Mouse (Mus musculus): ENCODE data around the gene Erbb3. TPM values are rescaled to one million over a fixed set of nuclear protein-coding genes. Genes with fewer than 3 reads are reported as not detected.
"Not testable (repeated sequence)": the region's sequence is repeated elsewhere in the genome, so short reads cannot be mapped to it uniquely, and the experiment has no call there.

Gene Erbb3
- polyA plus RNA-seq, 1 experiment from 2014 or later, result 11.8 TPM

- Histone ChIP-seq H3K9ac (ENCODE audit: low read depth, low read length) (peak within 1 kb of the TSS; percentile 81), H3K4me1 (ENCODE audit: control insufficient read depth, insufficient read depth, low read length) (no peaks in the 10 kb centered on the region; the same call in 1 of the 2 replicates), H3K9me3 (ENCODE audit: control insufficient read depth, low read length) (no peaks in the 10 kb centered on the region), H3K36me3 (ENCODE audit: control insufficient read depth, insufficient read depth, low read length) (peaks cover 24% of the 10 kb centered on the region), H3K27ac (ENCODE audit: low read depth, low read length) (peak within 1 kb of the TSS; percentile 69), H3K4me3 (ENCODE audit: low read length) (peak within 1 kb of the TSS; percentile 65), H3K27me3 (ENCODE audit: control insufficient read depth, insufficient read depth, low read length) (no peaks in the 10 kb centered on the region), H3K4me2 (replicated peaks; ENCODE audit: low read depth, low read length) (peak within 1 kb of the TSS; percentile 88)
- ATAC-seq (ENCODE audit: low FRiP score, low TSS enrichment), result peak; percentile 97
- 1% methylated on average over 40 of the region's 40 CpGs for WGBS
These were observed 37.2 kb upstream of the Erbb3 start, which contains the start of gene Rps26 for GRCm38 (mm10) chr10:128626311-128627310. Gene Rps26, minus strand, starts transcription at chr10:128626747.

- Histone ChIP-seq H3K9ac (ENCODE audit: low read depth, low read length) (peak overlapping the region; percentile 81), H3K36me3 (ENCODE audit: control insufficient read depth, insufficient read depth, low read length) (peaks cover 24% of the 10 kb centered on the region), H3K27ac (ENCODE audit: low read depth, low read length) (peak overlapping the region; percentile 69; the same call in 1 of the 2 replicates), H3K9me3 (ENCODE audit: control insufficient read depth, low read length) (no peaks in the 10 kb centered on the region), H3K4me1 (ENCODE audit: control insufficient read depth, insufficient read depth, low read length) (no peaks in the 10 kb centered on the region; the same call in 1 of the 2 replicates), H3K27me3 (ENCODE audit: control insufficient read depth, insufficient read depth, low read length) (no peaks in the 10 kb centered on the region), H3K4me3 (ENCODE audit: low read length) (peak overlapping the region; percentile 65), H3K4me2 (replicated peaks; ENCODE audit: low read depth, low read length) (peak overlapping the region; percentile 88)
- 51% methylated on average over 7 of the region's 7 CpGs for WGBS
- no peak for ATAC-seq (ENCODE audit: low FRiP score, low TSS enrichment)
These were observed 35.9 kb upstream of the Erbb3 start for GRCm38 (mm10) chr10:128625287-128625894.

GRCm38 (mm10) chr10:128623106-128623613 is 33.7 kb upstream of the Erbb3 start:
- H3K9ac ChIP-seq (ENCODE audit: low read depth, low read length); H3K9me3 ChIP-seq (ENCODE audit: control insufficient read depth, low read length); ATAC-seq (ENCODE audit: low FRiP score, low TSS enrichment); H3K4me1 ChIP-seq (ENCODE audit: control insufficient read depth, insufficient read depth, low read length); H3K4me3 ChIP-seq (ENCODE audit: low read length); H3K4me2 ChIP-seq (replicated peaks; ENCODE audit: low read depth, low read length); H3K27me3 ChIP-seq (ENCODE audit: control insufficient read depth, insufficient read depth, low read length); H3K27ac ChIP-seq (ENCODE audit: low read depth, low read length): not testable (repeated sequence)
- peaks cover 24% of the 10 kb centered on the region for H3K36me3 ChIP-seq (ENCODE audit: control insufficient read depth, insufficient read depth, low read length)
- WGBS, result 79% methylated on average over 3 of the region's 4 CpGs

- no peak overlapping the region for H3K27ac ChIP-seq (ENCODE audit: low read depth, low read length)
- H3K36me3 ChIP-seq (ENCODE audit: control insufficient read depth, insufficient read depth, low read length), result peaks cover 24% of the 10 kb centered on the region
- H3K9ac ChIP-seq (ENCODE audit: low read depth, low read length), result no peak overlapping the region
- H3K9me3 ChIP-seq (ENCODE audit: control insufficient read depth, low read length), result no peaks in the 10 kb centered on the region
- H3K4me3 ChIP-seq (ENCODE audit: low read length), result no peak overlapping the region
- no peak overlapping the region for H3K4me2 ChIP-seq (replicated peaks; ENCODE audit: low read depth, low read length)
- no peaks in the 10 kb centered on the region for H3K27me3 ChIP-seq (ENCODE audit: control insufficient read depth, insufficient read depth, low read length)
- ATAC-seq (ENCODE audit: low FRiP score, low TSS enrichment), result no peak
- WGBS, result 92% methylated on average over 4 of the region's 4 CpGs
- H3K4me1 ChIP-seq (ENCODE audit: control insufficient read depth, insufficient read depth, low read length), result no peaks in the 10 kb centered on the region; the same call in 1 of the 2 replicates
These were observed 33.2 kb upstream of the Erbb3 start for GRCm38 (mm10) chr10:128622702-128623101.

- Histone ChIP-seq H3K4me3 (ENCODE audit: low read length) (no peak overlapping the region), H3K9me3 (ENCODE audit: control insufficient read depth, low read length) (no peaks in the 10 kb centered on the region), H3K4me1 (ENCODE audit: control insufficient read depth, insufficient read depth, low read length) (no peaks in the 10 kb centered on the region; the same call in 1 of the 2 replicates), H3K27me3 (ENCODE audit: control insufficient read depth, insufficient read depth, low read length) (no peaks in the 10 kb centered on the region), H3K9ac (ENCODE audit: low read depth, low read length) (no peak overlapping the region), H3K4me2 (replicated peaks; ENCODE audit: low read depth, low read length) (no peak overlapping the region), H3K36me3 (ENCODE audit: control insufficient read depth, insufficient read depth, low read length) (peaks cover 24% of the 10 kb centered on the region), H3K27ac (ENCODE audit: low read depth, low read length) (no peak overlapping the region)
- no peak for ATAC-seq (ENCODE audit: low FRiP score, low TSS enrichment)
- WGBS, result 77% methylated on average over 3 of the region's 3 CpGs
These were observed 32.6 kb upstream of the Erbb3 start for GRCm38 (mm10) chr10:128621986-128622520.

GRCm38 (mm10) chr10:128620241-128620640 is 30.8 kb upstream of the Erbb3 start:
- no peak for ATAC-seq (ENCODE audit: low FRiP score, low TSS enrichment)
- H3K4me3 ChIP-seq (ENCODE audit: low read length), result no peak overlapping the region

GRCm38 (mm10) chr10:128619148-128619547 is 29.7 kb upstream of the Erbb3 start:
- WGBS, result 91% methylated on average over 5 of the region's 5 CpGs
- H3K36me3 ChIP-seq (ENCODE audit: control insufficient read depth, insufficient read depth, low read length), result peaks cover 10% of the 10 kb centered on the region
- H3K27me3 ChIP-seq (ENCODE audit: control insufficient read depth, insufficient read depth, low read length); H3K4me1 ChIP-seq (ENCODE audit: control insufficient read depth, insufficient read depth, low read length); H3K27ac ChIP-seq (ENCODE audit: low read depth, low read length); ATAC-seq (ENCODE audit: low FRiP score, low TSS enrichment); H3K9ac ChIP-seq (ENCODE audit: low read depth, low read length); H3K4me3 ChIP-seq (ENCODE audit: low read length); H3K4me2 ChIP-seq (replicated peaks; ENCODE audit: low read depth, low read length); H3K9me3 ChIP-seq (ENCODE audit: control insufficient read depth, low read length): not testable (repeated sequence)

More at GRCm38 (mm10) chr10:128620241-128620640, 30.8 kb upstream of the Erbb3 start:
- Histone ChIP-seq H3K27ac (ENCODE audit: low read depth, low read length) (no peak overlapping the region), H3K9me3 (ENCODE audit: control insufficient read depth, low read length) (no peaks in the 10 kb centered on the region), H3K27me3 (ENCODE audit: control insufficient read depth, insufficient read depth, low read length) (no peaks in the 10 kb centered on the region), H3K4me2 (replicated peaks; ENCODE audit: low read depth, low read length) (no peak overlapping the region), H3K4me1 (ENCODE audit: control insufficient read depth, insufficient read depth, low read length) (no peaks in the 10 kb centered on the region; the same call in 1 of the 2 replicates), H3K36me3 (ENCODE audit: control insufficient read depth, insufficient read depth, low read length) (peaks cover 21% of the 10 kb centered on the region), H3K9ac (ENCODE audit: low read depth, low read length) (no peak overlapping the region)

- no peak overlapping the region for H3K4me2 ChIP-seq (replicated peaks; ENCODE audit: low read depth, low read length)
- H3K27me3 ChIP-seq (ENCODE audit: control insufficient read depth, insufficient read depth, low read length), result no peaks in the 10 kb centered on the region
- 85% methylated on average over 1 of the region's 1 CpGs for WGBS
- H3K9me3 ChIP-seq (ENCODE audit: control insufficient read depth, low read length), result no peaks in the 10 kb centered on the region
- no peak overlapping the region for H3K9ac ChIP-seq (ENCODE audit: low read depth, low read length)
- no peak for ATAC-seq (ENCODE audit: low FRiP score, low TSS enrichment)
- no peaks in the 10 kb centered on the region for H3K4me1 ChIP-seq (ENCODE audit: control insufficient read depth, insufficient read depth, low read length)
- no peak overlapping the region for H3K4me3 ChIP-seq (ENCODE audit: low read length)
- H3K36me3 ChIP-seq (ENCODE audit: control insufficient read depth, insufficient read depth, low read length), result peaks cover 4% of the 10 kb centered on the region; the same call in 1 of the 2 replicates
- H3K27ac ChIP-seq (ENCODE audit: low read depth, low read length), result no peak overlapping the region
These were observed 29.1 kb upstream of the Erbb3 start for GRCm38 (mm10) chr10:128618570-128618969.

All from kidney, embryonic 14.5 days (tissue).